Mouse (Mus musculus) thymus, postnatal 4 days (tissue): ENCODE data around the gene Hist1h2bh.
A peak's percentile ranks its signal among the peaks of the same experiment; 100 is the strongest.
"Not testable (repeated sequence)": the region's sequence is repeated elsewhere in the genome, so short reads cannot be mapped to it uniquely, and the experiment has no call there.

Experiments
- DNase-seq: peaks from one replicate; pipeline ENCODE4 v3.0.0; 2021

Hist1h2bh gene

GRCm38 (mm10) chr13:23550761-23551145 lies 7.6 kb upstream of the Hist1h2bh start:
- no peak for DNase-seq

- no peak for DNase-seq
Measured at GRCm38 (mm10) chr13:23546694-23547093, 3.5 kb upstream of the Hist1h2bh start.

DNA sequence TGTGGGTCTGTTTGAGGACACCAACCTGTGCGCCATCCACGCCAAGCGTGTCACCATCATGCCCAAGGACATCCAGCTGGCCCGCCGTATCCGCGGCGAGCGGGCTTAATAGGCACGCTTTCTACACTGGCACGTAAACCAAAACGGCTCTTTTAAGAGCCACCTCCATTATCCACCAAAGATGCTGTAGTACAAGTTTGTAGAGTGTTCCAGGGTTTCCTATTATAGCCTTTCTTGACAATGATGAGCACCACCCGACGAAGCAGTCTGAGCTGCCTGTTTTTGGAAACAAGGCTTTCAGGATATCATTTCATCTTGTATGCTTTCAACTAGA lies 1.6 kb upstream of the Hist1h2bh start:
- DNase-seq = peak; percentile 45

DNA sequence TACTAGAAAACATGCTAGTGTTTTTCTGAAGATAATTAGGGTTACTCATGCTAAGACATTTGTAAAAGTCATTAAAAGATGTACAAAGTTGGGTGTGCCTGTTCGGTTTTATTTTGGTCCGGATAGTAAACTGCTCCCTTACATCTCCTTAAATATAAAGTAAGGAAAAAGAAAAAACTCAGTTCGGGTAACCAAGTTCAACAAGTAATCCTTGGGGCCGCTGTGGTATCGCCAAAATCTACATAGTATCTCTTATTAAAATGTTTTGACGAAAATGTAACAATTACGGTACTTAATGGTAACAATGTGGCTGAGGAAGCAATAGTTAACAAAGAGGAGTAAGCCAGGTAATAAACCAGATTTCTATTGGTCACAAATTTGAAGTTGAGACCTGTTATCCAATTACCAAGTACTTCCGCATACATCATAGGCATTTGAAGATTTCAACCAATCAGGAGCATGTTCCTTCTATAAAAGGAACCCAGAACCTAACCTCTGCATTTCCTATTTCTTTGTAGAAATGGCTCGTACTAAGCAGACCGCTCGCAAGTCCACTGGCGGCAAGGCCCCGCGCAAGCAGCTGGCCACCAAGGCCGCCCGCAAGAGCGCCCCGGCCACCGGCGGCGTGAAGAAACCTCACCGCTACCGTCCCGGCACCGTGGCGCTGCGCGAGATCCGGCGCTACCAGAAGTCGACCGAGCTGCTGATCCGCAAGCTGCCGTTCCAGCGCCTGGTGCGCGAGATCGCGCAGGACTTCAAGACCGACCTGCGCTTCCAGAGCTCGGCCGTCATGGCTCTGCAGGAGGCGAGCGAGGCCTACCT lies 984 bp upstream of the Hist1h2bh start, which contains the start of gene Hist1h3f:
Hist1h3f (plus strand) TSS at position 88 of the 822 bp plus-strand sequence.
- peak; percentile 76 for DNase-seq

DNA sequence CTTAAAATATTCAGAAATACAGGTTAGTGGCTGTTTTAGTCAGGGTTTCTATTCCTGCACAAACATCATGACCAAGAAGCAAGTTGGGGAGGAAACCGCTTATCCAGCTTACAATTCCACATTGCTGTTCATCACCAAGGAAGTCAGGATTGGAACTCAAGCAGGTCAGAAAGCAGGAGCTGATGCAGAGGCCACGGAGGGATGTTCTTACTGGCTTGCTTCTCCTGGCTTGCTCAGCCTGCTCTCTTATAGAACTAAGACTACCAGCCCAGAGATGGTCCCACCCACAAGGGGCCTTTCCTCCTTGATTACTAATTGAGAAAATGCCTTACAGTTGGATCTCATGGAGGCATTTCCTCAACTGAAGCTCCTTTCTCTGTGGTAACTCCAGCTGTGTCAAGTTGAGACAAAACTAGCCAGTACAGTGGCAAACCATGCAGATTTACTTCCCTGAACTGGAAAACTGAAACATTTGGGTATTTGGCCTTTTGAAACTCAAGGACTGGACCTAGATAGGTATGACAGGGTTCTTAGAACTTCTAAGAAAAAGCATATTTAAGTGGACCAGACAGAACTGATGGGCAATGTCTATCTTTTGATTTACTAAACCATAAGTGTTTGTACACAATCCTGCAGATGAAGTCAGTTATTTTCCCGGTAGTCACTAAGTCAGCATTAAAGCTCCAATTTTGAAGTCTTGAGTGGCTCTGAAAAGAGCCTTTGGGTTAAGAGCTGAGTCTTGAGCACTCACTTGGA lies 789 bp downstream of the Hist1h2bh start:
- DNase-seq = not testable (repeated sequence)

DNA sequence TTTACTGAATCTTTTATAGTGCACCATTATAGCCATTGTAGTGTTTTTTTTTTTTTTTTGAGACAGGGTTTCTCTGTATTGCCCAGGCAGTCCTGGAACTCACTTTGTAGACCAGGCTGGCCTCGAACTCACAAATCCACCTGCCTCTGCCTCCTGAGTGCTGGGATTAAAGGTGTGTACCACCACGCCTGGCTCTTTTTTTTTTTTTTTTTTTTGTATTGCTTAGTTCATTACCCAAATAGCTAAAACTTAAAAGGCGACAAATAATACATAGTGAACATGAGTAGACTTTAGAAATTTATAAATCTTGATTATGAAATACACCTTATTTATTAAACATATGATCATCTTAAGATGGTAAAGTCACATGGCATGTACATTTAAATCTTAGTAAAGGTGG lies 1.7 kb downstream of the Hist1h2bh start:
- no peak for DNase-seq

DNA sequence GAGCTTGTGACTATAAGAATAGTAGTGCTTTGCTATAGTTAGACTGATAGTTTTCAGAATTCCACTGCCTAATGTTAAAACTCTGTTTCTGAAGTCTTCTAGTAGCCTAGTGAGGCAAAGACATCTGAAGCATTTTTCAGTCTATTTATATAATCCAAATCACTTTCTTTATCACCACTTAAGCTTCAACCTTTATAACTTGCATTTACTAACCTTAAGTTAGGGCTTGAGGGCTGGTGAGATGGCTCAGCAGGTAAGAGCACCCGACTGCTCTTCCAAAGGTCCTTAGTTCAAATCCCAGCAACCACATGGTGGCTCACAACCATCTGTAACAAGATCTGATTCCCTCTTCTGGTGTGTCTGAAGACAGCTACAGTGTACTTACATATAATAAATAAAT lies 3.4 kb downstream of the Hist1h2bh start:
- DNase-seq = not testable (repeated sequence)

GRCm38 (mm10) chr13:23538249-23538648 lies 4.9 kb downstream of the Hist1h2bh start:
- DNase-seq = no peak

DNA sequence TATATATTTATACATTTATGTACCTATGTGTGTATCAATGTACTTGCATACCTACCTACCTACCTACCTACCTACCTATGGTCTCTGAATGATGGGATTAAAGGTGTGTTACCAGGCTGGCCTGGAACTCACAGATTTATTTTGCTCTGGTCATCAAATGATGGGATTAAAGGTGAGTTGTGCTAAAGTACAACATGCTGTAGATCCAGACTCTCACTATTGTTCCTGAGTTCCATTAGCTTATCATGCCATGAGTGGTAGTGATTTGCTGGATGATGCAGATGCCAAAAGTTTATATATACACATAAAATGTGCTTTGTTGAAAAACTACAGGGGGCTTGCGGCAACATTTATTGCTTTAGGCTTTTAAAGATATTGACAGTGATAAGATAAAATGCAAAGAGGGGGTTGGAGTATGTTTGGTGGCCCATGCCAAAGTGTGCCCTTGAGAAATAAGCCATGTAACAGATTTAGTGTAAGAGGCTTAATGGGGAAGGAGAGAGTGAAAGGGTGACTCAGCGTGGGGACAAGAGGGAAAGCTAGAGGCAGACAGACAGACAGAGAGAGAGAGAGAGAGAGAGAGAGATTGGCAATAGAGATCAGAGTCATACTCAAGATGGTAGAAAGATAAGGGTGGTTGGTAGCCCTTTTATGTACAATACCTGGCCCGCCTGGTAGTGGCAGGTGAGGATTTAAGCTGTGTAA lies 6.0 kb downstream of the Hist1h2bh start:
- no peak for DNase-seq

DNA sequence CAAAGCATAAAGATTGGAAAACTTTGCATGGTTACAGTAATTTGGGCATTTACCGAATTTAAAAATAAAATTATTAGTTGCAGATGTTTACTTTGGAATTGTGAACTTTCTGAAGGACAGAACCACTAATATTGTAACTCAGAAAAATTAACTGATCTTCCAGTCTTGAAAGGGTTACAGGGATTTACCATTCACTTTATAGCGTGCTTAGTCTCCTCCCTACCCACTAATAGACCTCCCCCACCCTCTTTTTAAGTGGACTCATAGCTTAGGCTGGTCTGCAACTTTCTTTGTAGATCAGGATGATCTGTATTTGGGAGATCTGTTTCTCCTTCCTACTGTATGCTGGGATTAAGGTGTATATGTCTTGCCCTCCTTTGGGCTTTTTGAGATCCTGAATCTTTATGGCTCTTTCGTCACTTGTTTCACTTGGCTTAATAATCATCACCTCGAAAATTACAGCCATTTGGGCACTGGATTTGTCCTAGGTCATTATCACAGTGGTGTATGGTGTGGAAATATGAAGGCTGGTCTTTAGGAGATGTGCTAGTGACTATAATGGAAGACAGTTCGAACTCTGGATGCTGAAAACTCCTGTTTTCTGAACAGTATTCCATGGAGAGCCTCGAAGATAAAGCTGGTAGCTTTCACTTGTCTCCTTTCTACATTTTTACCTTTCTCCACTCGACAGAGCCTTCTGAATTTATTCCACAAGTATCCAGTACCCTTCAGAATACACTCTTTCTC lies 6.9 kb downstream of the Hist1h2bh start:
- DNase-seq = no peak

DNA sequence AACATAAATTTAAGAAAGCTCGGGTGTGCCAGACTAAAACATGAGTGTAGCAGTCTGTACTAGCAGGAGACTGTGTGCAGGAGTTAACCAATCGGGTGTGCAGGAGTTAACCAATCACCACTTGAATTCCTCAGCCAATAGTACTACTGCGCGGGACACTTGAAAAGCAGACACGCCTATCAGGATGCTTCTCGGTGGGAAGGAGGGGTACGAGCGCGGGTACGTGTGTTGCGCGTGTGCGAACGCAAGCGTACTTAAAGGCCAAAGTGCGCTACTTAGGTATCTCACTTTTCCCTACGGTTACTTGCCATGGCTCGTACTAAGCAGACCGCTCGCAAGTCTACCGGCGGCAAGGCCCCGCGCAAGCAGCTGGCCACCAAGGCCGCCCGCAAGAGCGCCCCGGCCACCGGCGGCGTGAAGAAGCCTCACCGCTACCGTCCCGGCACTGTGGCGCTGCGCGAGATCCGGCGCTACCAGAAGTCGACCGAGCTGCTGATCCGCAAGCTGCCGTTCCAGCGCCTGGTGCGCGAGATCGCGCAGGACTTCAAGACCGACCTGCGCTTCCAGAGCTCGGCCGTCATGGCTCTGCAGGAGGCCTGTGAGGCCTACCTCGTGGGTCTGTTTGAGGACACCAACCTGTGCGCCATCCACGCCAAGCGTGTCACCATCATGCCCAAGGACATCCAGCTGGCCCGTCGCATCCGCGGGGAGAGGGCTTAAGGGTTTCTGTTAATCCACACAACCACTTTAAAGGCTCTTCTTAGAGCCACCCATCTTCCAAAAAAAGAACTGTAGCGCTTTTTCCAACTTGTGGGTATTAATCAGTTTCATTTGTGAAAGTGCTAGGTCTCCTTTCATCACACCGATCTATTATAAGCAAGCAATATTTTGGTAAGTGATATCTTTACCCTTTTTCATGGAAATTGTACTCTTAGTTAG lies 7.8 kb downstream of the Hist1h2bh start, which contains the start of gene Hist1h3g:
Hist1h3g (plus strand) TSS at position 286 of the 939 bp plus-strand sequence.
- DNase-seq = peak; percentile 90

GRCm38 (mm10) chr13:23534368-23535131 lies 8.6 kb downstream of the Hist1h2bh start:
- DNase-seq = no peak

DNA sequence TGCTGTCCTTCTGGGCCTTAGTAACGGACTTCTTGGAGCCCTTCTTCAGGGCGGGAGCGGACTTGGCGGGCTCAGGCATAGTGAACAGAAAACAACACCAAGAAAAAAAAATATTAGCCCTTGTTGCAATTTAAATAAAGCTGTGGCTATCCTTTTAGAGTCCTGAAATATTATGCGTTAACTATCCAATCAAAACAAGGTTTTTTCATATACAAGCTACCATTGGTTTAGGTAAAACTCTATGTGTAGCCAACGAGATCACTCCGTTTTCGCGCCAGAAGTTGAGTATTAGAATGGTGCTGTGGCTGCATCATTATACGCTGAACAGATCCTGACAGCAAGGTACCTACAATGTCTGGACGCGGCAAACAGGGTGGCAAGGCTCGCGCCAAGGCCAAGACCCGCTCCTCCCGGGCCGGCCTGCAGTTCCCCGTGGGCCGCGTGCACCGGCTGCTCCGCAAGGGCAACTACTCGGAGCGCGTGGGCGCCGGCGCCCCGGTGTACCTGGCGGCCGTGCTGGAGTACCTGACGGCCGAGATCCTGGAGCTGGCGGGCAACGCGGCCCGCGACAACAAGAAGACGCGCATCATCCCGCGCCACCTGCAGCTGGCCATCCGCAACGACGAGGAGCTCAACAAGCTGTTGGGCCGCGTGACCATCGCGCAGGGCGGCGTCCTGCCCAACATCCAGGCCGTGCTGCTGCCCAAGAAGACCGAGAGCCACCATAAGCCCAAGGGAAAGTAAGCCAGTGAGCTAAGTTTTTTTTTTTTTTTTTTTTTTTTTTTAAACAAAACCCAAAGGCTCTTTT lies 9.4 kb downstream of the Hist1h2bh start, which contains the start of gene Hist1h2af:
Hist1h2af (plus strand) TSS at position 347 of the 808 bp plus-strand sequence.
- peak; percentile 72 for DNase-seq

- DNase-seq = peak; percentile 45
Measured at GRCm38 (mm10) chr13:23532262-23533075, 10.7 kb downstream of the Hist1h2bh start.

DNA sequence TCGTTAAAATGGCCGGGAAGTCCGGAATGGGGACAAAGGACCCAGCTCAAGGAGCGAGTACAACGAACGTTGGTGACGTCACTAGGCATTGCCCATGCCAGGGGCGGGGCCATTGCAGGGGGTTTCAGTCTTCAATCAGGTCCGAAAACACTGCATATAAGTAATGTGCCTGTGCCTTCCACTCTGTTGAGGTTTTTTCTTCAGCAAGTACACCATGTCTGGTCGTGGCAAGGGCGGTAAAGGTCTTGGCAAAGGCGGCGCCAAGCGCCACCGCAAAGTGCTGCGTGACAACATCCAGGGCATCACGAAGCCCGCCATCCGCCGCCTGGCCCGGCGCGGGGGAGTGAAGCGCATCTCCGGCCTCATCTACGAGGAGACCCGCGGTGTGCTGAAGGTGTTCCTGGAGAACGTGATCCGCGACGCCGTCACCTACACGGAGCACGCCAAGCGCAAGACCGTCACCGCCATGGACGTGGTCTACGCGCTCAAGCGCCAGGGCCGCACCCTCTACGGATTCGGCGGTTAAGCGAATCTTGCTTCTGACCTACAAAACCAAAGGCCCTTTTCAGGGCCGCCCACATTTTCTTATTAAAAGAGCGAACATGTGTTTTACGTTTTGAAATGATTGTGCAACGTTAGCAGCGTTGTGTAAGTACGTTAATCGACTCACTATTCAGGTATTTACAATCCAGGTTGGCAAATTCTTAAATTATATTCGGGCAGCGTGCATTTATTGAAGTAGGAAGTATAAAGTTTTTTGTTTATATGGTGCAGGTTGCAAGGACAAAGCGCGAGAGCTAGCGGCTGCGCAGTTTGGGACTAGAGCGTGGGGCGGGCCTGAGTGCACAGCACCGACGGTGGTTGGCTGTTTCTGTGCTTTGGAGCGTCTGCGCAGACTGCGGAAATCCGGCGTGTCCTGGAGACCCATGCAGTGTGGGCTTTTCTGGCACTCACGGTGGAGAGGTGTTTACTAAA lies 12.0 kb downstream of the Hist1h2bh start, which contains the start of gene Hist1h4h:
Hist1h4h (plus strand) TSS at position 150 of the 975 bp plus-strand sequence.
- peak; percentile 95 for DNase-seq

DNA sequence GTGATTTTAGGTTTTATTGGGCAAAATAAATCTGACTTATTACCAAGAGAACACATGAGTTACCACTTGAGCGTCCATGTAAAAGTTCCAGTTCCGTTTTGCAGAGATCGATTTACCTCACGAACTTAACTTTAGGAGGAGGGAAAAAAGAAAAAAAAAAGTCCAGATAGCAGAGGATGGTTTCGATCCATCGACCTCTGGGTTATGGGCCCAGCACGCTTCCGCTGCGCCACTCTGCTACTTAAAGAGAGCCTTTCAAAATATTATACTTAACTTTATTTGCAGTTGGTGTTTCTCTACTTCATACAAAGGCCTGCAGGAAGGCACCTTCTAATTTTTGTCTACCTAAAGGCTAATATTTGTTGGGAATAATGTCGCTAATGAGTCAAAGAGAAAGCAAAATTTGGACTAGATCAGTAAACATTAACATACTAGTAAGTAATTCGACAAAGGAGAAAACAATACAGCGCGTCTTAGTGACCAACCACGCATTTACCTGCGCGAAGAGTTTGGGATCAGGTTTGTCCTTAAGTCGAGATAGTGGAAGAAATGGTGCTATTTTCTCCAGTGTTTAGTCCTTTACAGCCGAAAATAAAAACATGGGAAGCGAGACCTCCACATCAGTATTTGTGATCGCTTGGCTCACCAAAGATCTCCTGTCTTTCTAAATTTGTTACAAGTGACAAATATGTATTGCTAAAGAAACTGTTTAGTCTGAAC lies 12.9 kb downstream of the Hist1h2bh start:
- DNase-seq = peak; percentile 73
